Mouse (Mus musculus) hindbrain, embryonic 10.5 days (tissue): Measurements from ENCODE around the gene Sult2b1. TPM values are rescaled to one million over a fixed set of nuclear protein-coding genes. Genes with fewer than 3 reads are reported as not detected.

Experiments used
- DNase-seq: peaks from one replicate; pipeline ENCODE4 v3.0.0-alpha.2; 2017; ENCODE audit warnings: low spot score
- H3K27ac ChIP-seq: fragments of 300-500 bp; sonication (generic); 2 replicates; pipeline ENCODE4 v1.5.1; 2016; ENCODE audit warnings: mild to moderate bottlenecking, moderate library complexity
- H3K27me3 ChIP-seq: fragments of 300-500 bp; sonication (generic); 2 replicates; pipeline ENCODE4 v1.6.1; 2016; ENCODE audit warnings: mild to moderate bottlenecking; ENCODE audit not compliant: poor library complexity, insufficient read depth, severe bottlenecking
- H3K36me3 ChIP-seq: fragments of 300-500 bp; sonication (generic); 2 replicates; pipeline ENCODE4 v1.6.1; 2016; ENCODE audit warnings: mild to moderate bottlenecking, moderate library complexity
- H3K4me1 ChIP-seq: fragments of 300-500 bp; sonication (generic); replicated peaks from 2 replicates; pipeline ENCODE4 v1.6.1; 2016; ENCODE audit warnings: mild to moderate bottlenecking
- H3K4me3 ChIP-seq: fragments of 300-500 bp; sonication (generic); 2 replicates; pipeline ENCODE4 v1.5.1; 2016; ENCODE audit warnings: mild to moderate bottlenecking, moderate library complexity
- H3K9me3 ChIP-seq: fragments of 300-500 bp; sonication (generic); 2 replicates; pipeline ENCODE4 v1.6.1; 2016; ENCODE audit warnings: mild to moderate bottlenecking, moderate library complexity
- WGBS: fragments of 180-500 bp; shearing (Covaris S2); methylation state at CpG from one replicate; pipeline ENCODE4 v1.1.7; 2016; 5-methylcytosine and 5-hydroxymethylcytosine counted together
- polyA plus RNA-seq: library from polyadenylated mRNA; unstranded; fragments of >200 nt; fragmentation: Nextera tagmentation; extraction: Ambion mirVana; gene quantifications from 2 replicates; pipeline ENCODE4 v1.2.1, GENCODE M21; 2016

Gene Sult2b1
- polyA plus RNA-seq, 1 experiment from 2014 or later, result 1.7 TPM

DNA sequence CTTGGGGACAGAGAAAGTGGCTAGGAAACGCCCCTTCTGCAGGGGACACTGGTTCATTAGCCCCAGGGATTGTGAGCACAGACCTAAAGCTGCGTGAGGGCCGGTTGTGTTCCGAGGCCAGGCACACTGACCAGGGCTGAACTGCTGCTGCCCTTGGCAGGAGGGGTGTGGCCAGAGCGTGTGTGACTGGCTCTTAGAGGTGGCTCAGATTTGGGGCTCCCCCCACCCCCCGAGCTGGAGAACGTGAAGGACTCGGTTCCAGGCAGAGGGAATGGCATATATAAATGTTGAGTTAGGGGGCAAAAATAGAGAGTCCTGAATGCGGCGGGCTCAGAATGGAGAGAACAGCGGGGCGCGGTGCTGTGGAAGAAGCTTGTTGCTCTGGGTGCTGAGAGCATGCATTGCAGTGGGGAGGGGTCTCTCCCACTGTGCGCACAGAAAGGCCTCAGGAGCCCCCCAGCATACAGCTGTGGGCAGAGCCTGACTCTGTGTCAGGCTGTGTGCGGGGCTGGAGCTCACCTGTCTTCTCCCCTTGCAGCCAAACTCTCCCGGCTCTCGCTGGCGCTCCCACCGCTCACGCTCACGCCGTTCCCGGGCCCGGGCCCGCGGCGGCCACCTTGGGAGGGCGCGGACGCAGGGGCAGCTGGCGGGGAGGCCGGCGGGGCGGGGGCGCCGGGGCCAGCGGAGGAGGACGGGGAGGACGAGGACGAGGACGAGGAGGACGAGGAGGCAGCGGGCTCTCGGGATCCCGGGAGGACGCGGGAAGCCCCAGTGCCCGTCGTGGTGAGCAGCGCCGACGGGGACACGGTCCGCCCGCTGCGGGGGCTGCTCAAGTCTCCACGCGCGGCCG, 13.4 kb upstream of the Sult2b1 start:
- H3K36me3 ChIP-seq, result peaks cover 83% of the 10 kb centered on the region
- peak overlapping the region; percentile 74 for H3K27ac ChIP-seq
- 2% methylated on average over 60 of the region's 60 CpGs for WGBS
- peaks cover 39% of the 10 kb centered on the region for H3K4me1 ChIP-seq
- peaks cover 79% of the 10 kb centered on the region for H3K27me3 ChIP-seq
- no peak for DNase-seq
- peak overlapping the region; percentile 58 for H3K4me3 ChIP-seq
- H3K9me3 ChIP-seq, result no peaks in the 10 kb centered on the region

DNA sequence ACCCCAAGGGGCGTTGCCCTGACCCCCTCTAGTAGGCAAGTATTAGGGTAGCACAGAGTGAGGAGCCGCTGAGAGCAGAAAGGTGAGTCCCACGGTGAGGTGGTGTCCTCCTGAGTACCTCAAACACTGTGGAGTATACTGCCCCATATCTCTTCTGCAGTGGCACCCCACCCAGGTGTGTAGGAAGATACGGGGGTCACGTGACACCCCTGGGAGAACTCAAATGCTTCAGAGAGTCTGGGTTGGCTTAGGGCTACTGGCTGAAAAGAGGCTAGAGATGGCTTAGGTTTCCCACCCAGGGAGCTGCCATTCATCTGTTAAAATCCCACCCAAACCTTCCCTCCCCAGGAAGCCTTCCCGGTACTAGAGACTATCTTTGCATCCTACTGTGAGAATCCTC, 12.5 kb upstream of the Sult2b1 start:
- WGBS, result 42% methylated on average over 6 of the region's 6 CpGs
- Histone ChIP-seq H3K27ac (no peak overlapping the region), H3K4me1 (peaks cover 39% of the 10 kb centered on the region), H3K4me3 (0 out of 2 replicates have a peak overlapping the region, but pooled peaks have one; percentile 58), H3K36me3 (peaks cover 83% of the 10 kb centered on the region), H3K9me3 (no peaks in the 10 kb centered on the region), H3K27me3 (peaks cover 86% of the 10 kb centered on the region)
- DNase-seq, result no peak

GRCm38 (mm10) chr7:45794971-45795370, 10.5 kb upstream of the Sult2b1 start:
- H3K9me3 ChIP-seq, result no peaks in the 10 kb centered on the region
- WGBS, result 95% methylated on average over 29 of the region's 29 CpGs
- H3K36me3 ChIP-seq, result peaks cover 84% of the 10 kb centered on the region
- no peak overlapping the region; the same call in 1 of the 2 replicates for H3K27ac ChIP-seq
- no peak overlapping the region for H3K4me3 ChIP-seq
- H3K4me1 ChIP-seq, result peaks cover 27% of the 10 kb centered on the region
- peaks cover 72% of the 10 kb centered on the region for H3K27me3 ChIP-seq
- DNase-seq, result no peak

GRCm38 (mm10) chr7:45793969-45794585, 9.6 kb upstream of the Sult2b1 start:
- Histone ChIP-seq H3K4me1 (peaks cover 27% of the 10 kb centered on the region), H3K4me3 (no peak overlapping the region), H3K9me3 (no peaks in the 10 kb centered on the region), H3K27ac (no peak overlapping the region), H3K27me3 (peaks cover 63% of the 10 kb centered on the region), H3K36me3 (peaks cover 90% of the 10 kb centered on the region)
- WGBS, result 81% methylated on average over 44 of the region's 44 CpGs
- DNase-seq, result no peak

DNA sequence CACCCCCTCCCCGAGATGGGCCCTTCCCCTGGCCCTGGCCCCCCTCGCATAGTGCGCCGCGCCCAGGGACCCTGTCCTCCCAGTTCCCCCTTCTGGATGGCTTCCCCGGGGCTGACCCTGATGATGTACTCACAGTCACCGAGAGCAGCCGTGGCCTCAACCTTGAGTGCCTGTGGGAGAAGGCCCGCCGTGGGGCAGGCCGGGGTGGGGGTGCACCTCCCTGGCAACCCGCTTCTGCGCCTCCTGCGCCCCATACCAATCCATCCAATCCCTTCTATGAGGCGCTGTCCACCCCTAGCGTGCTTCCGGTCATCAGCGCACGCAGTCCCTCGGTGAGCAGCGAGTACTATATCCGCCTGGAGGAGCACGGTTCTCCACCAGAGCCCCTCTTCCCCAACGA, 8.8 kb upstream of the Sult2b1 start:
- Histone ChIP-seq H3K4me3 (no peak overlapping the region), H3K4me1 (peaks cover 19% of the 10 kb centered on the region), H3K27me3 (peaks cover 55% of the 10 kb centered on the region), H3K36me3 (peaks cover 95% of the 10 kb centered on the region), H3K9me3 (no peaks in the 10 kb centered on the region), H3K27ac (no peak overlapping the region)
- 80% methylated on average over 24 of the region's 24 CpGs for WGBS
- DNase-seq, result no peak

- WGBS, result 78% methylated on average over 17 of the region's 17 CpGs
These were observed 7.5 kb upstream of the Sult2b1 start for GRCm38 (mm10) chr7:45791756-45792490.

GRCm38 (mm10) chr7:45790721-45791120, 6.3 kb upstream of the Sult2b1 start:
- H3K4me3 ChIP-seq, result no peak overlapping the region
- no peak for DNase-seq
- H3K36me3 ChIP-seq, result peaks cover 87% of the 10 kb centered on the region
- WGBS, result 80% methylated on average over 6 of the region's 6 CpGs
- H3K4me1 ChIP-seq, result peaks cover 27% of the 10 kb centered on the region
- H3K9me3 ChIP-seq, result no peaks in the 10 kb centered on the region
- H3K27me3 ChIP-seq, result peaks cover 40% of the 10 kb centered on the region
- H3K27ac ChIP-seq, result no peak overlapping the region

More at GRCm38 (mm10) chr7:45791756-45792490, 7.5 kb upstream of the Sult2b1 start:
- Histone ChIP-seq H3K9me3 (no peaks in the 10 kb centered on the region), H3K4me1 (peaks cover 17% of the 10 kb centered on the region), H3K4me3 (no peak overlapping the region), H3K27ac (no peak overlapping the region), H3K36me3 (peaks cover 99% of the 10 kb centered on the region), H3K27me3 (peaks cover 46% of the 10 kb centered on the region)
- no peak for DNase-seq

- WGBS, result 87% methylated on average over 22 of the region's 22 CpGs
- peaks cover 21% of the 10 kb centered on the region; the same call in 1 of the 2 replicates for H3K27me3 ChIP-seq
These were observed 3.2 kb upstream of the Sult2b1 start for GRCm38 (mm10) chr7:45787642-45788041.

GRCm38 (mm10) chr7:45786661-45787413, 2.4 kb upstream of the Sult2b1 start:
- H3K27me3 ChIP-seq, result peaks cover 24% of the 10 kb centered on the region
- no peaks in the 10 kb centered on the region for H3K9me3 ChIP-seq
- peaks cover 48% of the 10 kb centered on the region for H3K36me3 ChIP-seq
- 7% methylated on average over 17 of the region's 17 CpGs for WGBS
- H3K4me3 ChIP-seq, result peak overlapping the region; percentile 80
- H3K4me1 ChIP-seq, result peaks cover 50% of the 10 kb centered on the region
- H3K27ac ChIP-seq, result peak overlapping the region; percentile 89
- DNase-seq, result peak; percentile 71

More at GRCm38 (mm10) chr7:45787642-45788041, 3.2 kb upstream of the Sult2b1 start:
- Histone ChIP-seq H3K4me3 (peak overlapping the region; percentile 80), H3K27ac (0 out of 2 replicates have a peak overlapping the region, but pooled peaks have one; percentile 89), H3K9me3 (no peaks in the 10 kb centered on the region), H3K4me1 (peaks cover 50% of the 10 kb centered on the region), H3K36me3 (peaks cover 56% of the 10 kb centered on the region)
- DNase-seq, result no peak

DNA sequence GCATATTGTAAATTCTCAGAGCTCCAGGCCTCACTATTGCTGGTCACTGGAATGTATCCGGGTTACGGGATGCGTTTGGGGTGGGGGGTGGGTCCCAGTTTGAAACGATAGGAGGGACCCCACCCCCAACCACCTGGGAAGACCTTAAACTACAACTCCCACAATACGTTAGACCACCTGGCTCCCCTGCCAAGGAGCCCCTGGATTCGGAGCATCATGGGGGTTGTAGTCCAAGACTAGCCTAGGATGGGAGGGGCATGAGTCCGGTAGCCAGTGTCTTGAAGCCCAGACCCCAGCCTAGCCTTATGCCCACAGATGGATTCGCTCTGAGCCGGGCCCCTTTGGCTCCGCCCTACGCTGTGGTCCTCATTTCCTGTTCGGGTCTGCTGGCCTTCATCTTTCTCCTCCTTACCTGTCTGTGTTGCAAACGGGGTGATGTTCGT, 1.7 kb upstream of the Sult2b1 start:
- DNase-seq, result peak; percentile 78
- H3K4me3 ChIP-seq, result peak overlapping the region; percentile 80
- under 1% methylated on average over 14 of the region's 14 CpGs for WGBS
- peak overlapping the region; percentile 89 for H3K27ac ChIP-seq
- no peaks in the 10 kb centered on the region for H3K9me3 ChIP-seq
- peaks cover 41% of the 10 kb centered on the region for H3K36me3 ChIP-seq
- H3K27me3 ChIP-seq, result peaks cover 24% of the 10 kb centered on the region
- H3K4me1 ChIP-seq, result peaks cover 50% of the 10 kb centered on the region

DNA sequence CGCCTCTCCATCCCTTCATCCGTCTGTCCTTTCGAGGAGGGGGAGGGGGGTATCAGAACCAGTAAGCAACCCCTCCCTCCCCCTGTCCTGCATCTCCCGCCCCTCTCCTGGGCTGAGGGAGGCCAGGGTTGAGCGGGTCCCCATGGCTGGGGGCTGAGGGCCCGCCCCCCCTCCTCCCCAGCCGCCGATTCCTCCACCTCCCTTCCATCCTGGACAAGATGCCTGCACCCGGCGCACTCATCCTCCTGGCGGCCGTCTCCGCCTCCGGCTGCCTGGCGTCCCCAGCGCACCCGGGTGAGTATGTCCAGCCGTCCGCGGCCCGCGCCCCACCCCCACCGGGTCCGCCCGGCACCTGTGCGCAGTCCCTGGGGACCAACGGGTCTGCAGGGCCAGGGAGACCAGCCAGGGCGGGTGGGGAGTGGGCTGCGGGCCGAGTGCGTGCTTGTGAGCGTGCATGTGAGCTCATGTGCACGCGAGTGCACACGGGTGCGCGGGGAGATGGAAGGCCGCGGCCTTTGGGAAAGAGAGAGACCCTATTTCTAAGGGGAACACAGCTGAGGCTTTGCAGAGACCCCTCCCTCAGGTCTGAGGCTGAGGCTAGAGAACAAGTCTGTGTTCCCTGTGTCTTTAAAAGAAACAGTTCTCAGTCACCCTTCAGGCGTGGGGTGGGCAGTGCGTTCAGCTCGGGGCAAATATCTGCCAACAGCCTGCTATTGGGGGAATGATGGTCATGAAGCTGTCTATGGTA, 1.1 kb upstream of the Sult2b1 start:
- under 1% methylated on average over 38 of the region's 42 CpGs for WGBS
- Histone ChIP-seq H3K4me1 (peaks cover 50% of the 10 kb centered on the region), H3K9me3 (no peaks in the 10 kb centered on the region), H3K36me3 (peaks cover 35% of the 10 kb centered on the region), H3K27me3 (peaks cover 24% of the 10 kb centered on the region), H3K27ac (peak overlapping the region; percentile 89), H3K4me3 (peak overlapping the region; percentile 80)
- no peak for DNase-seq
